Mouse (Mus musculus) lung, postnatal 4 days (tissue): ENCODE results near the gene Bckdha.

Source experiments
- DNase-seq, 2 experiments: peaks; one replicate each; pipeline ENCODE4 v3.0.0; 2021

Gene Bckdha

GRCm38 (mm10) chr7:25658657-25659472 lies at the start of gene Bckdha, which contains the start of gene Exosc5:
Gene Bckdha, minus strand, starts transcription at chr7:25658981.
Gene Exosc5, plus strand, starts transcription at chr7:25659164.
- DNase-seq = peak; percentile 99

DNA sequence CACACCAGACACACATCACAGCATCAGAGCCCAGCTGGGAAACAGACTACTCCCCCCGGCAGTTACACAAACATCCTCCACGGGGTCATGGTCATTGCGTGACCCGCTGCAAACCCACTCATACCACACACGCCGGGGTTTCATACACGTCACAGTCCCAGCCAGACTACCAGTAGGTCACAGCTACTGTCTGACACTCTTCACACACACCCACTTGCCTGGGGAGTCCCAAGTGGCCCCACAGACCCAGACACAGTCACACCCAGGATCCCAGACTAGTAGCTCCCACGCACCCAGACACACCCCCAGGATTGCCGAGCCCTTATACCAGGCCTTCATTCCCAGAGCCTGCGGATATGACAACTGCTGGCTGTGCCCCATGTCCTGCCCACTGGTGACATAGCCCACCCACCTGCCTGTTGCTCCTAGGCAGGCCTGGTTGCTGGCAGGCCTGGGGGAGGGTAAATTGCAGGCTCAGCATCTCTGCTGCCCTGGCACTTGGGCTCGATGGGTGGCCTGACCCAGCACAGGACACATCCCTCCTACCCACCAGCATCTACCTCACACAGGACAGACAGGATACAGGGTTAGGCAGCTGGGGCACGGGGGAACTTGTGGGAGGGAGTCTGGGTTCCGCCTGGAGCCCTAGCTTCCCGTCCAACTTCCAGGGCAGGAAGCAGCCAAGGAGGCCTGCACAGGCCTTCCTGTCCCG lies 49.0 kb upstream of the Bckdha start:
- DNase-seq = peak; percentile 82 to 92

DNA sequence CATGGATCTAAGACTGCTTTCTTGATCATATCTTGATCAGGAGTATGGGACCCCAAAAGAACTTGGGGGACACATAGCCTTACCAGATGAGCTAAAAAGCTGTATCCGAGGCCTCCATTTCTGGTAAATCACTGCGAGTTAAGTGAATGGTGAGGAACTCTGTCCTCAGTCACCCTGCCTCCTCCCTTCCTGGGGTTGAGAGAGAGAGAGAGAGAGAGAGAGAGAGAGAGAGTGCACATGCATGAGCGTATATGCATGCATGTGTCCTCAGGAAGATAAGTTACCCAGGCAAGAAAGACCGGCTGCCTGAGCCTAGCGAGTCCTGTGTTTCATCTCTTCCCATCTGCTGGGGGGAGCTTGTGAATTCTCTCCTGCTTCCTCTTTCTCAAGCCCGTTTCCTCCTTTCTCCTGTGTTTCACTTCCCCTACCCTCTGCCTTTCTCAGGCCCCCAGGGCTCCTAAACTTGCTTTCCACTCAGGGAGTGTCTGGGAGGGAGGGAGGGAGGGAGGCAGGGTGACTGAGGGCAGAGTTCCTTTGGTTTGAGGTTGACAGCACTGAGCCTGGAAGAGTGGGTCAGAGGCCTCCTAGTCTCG lies 47.9 kb upstream of the Bckdha start:
- peak; percentile 32 to 51 for DNase-seq

GRCm38 (mm10) chr7:25705801-25706251 lies 47.0 kb upstream of the Bckdha start:
- DNase-seq = peak; percentile 71 to 72

- DNase-seq = no peak
Observed at GRCm38 (mm10) chr7:25704716-25705364, 46.1 kb upstream of the Bckdha start.

GRCm38 (mm10) chr7:25703793-25704494 lies 45.2 kb upstream of the Bckdha start:
- no peak for DNase-seq

DNA sequence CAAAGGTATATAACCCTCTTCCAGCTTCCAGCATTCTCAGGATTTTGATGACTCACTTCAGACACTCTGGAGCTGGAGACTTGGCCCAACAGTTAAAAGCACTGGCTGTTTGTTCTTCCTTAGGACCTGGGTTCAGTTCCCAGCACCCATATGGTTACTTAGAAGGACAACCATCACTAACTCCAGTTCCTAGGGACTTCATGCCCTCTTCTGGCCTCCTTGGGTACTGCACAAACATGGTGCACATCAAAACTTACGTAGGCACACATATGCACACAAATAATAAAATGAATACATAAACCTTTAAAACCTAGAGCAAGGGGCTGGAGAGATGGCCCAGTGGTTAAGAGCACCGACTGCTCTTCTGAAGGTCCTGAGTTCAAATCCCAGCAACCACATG lies 43.6 kb upstream of the Bckdha start:
- DNase-seq = no peak

GRCm38 (mm10) chr7:25700732-25701131 lies 42.0 kb upstream of the Bckdha start:
- DNase-seq = no peak

GRCm38 (mm10) chr7:25699851-25700250 lies 41.1 kb upstream of the Bckdha start:
- DNase-seq = no peak

DNA sequence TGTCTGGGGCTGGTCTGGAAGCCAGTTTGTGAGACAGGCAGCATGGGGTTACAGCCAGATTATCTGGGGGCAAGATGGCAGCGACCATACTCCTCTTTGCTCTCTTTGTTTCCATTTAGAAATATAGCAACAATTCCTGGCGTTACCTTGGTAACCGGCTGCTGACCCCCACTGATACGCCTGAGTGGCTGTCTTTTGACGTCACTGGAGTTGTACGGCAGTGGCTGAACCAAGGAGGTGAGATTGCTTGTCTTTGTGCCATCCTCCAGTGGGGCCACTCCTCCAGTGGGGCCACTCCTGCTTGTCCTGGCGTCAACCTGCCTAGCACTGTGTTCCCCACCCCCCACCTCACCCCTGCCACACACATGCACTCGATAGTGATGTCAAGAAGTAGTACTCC lies 35.3 kb upstream of the Bckdha start:
- DNase-seq = no peak

DNA sequence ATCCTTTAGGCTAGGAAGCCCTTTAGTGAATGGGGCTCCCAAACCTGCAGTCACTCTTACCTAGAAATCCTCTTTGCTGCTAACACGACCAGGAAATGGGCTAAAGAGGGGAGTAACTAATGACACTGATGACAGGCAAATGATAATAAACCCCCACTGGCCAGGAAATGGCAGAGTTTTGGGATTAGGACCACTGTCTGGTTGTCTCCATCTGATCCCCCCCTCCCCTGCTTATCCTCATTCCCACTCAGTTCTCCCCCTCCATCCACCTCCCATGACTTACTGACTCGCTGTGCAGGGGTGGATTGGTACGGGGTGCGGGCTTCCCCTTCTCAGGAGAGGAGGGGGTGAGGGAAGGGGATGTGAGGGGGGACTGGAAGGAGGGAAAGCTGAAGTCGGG lies 31.3 kb upstream of the Bckdha start:
- no peak for DNase-seq

- DNase-seq = no peak
Observed at GRCm38 (mm10) chr7:25689603-25690021, 30.8 kb upstream of the Bckdha start.

- DNase-seq = peak; percentile 90 to 91
Observed at GRCm38 (mm10) chr7:25688810-25689586, 30.2 kb upstream of the Bckdha start.

- peak; percentile 79 to 83 for DNase-seq
Observed at GRCm38 (mm10) chr7:25687811-25688401, 29.1 kb upstream of the Bckdha start.

GRCm38 (mm10) chr7:25686680-25687531 lies 28.1 kb upstream of the Bckdha start, which contains the start of gene Tgfb1:
Gene Tgfb1, plus strand, starts transcription at chr7:25687002.
- peak; percentile 89 to 91 for DNase-seq

DNA sequence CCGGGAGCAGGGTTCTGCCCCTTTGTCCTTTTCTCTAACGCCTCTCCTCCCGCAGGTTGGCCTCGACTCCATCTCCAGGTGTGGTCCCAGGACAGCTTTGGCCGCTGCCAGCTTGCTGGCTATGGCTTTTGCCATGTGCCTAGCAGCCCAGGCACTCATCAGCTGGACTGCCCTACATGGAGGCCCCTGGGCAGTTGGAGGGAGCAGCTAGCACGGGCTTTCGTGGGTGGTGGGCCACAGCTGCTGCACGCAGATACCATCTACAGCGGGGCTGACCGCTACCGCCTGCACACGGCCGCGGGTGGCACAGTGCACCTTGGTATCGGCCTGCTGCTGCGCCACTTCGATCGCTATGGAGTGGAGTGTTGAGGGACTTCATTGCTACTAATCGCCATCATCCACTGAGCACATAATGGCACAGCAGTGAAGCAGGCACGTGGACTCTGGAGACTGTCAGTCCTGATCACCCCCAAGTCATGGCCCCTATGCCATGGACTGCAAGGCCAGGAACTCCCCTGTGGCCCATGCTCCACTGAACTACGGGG lies 27.2 kb upstream of the Bckdha start:
- no peak for DNase-seq

GRCm38 (mm10) chr7:25684659-25685058 lies 25.9 kb upstream of the Bckdha start:
- DNase-seq = no peak

DNA sequence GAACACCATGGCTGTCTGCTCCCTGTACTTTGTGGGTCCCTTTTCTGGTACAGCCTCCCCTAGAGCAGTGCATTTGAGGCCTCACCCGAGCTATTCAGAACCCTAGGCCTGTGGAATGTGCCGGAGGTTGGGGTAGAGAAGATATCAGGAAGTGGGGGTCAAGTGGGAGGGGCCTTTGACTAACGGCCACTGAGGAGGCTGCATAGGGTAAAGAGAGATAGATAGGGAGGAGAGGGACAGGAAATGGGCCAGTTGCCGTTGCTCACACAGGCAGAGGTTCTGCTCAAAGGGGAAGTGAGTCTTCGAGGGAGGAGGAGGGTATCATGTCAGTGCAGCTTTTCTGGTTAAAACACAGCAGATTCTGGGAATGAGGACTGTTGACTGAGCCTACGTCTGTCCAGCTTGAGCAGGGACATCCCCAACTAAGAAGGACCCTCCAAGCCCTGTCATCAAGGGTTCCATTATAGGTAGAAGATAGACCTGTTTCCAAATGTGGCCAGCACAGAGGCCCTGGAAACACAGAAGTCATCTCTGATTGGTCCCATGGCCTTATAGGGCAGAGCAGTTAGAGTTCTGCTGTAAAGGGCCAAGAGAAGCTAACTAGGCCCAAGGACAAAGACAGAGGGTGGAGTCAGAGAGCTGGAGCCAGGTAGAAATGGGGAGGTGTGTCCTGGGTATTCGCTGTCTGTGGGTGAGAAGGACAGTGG lies 24.8 kb upstream of the Bckdha start:
- peak; percentile 44 to 55 for DNase-seq
